Mouse (Mus musculus) liver, postnatal 0 days (tissue): ENCODE measurements around the gene Ssu72. TPM values are rescaled to one million over a fixed set of nuclear protein-coding genes. Genes with fewer than 3 reads are reported as not detected.
A peak's percentile ranks its signal among the peaks of the same experiment; 100 is the strongest.

Source experiments
- ATAC-seq: fragments of 200-750 bp; cut with Nextera tagmentation; 2 replicates; pipeline ENCODE4 v1.8.0; 2017; ENCODE audit warnings: mild to moderate bottlenecking, moderate library complexity
- DNase-seq: peaks from one replicate; pipeline ENCODE4 v3.0.0-alpha.2; 2016
- H3K27ac ChIP-seq: fragments of 300-500 bp; sonication (generic); 2 replicates; pipeline ENCODE4 v1.5.1; 2014; ENCODE audit warnings: antibody characterized with exemption, moderate library complexity, mild to moderate bottlenecking, low read depth
- H3K27me3 ChIP-seq: fragments of 300-500 bp; sonication (generic); 2 replicates; pipeline ENCODE4 v1.6.1; 2014; ENCODE audit warnings: low read length, control low read depth, mixed read lengths; ENCODE audit not compliant: insufficient read depth
- H3K36me3 ChIP-seq: fragments of 300-500 bp; sonication (generic); replicated peaks from 2 replicates; pipeline ENCODE4 v1.6.1; 2014; ENCODE audit warnings: mild to moderate bottlenecking, control low read depth, low read length, moderate library complexity, mixed read lengths; ENCODE audit not compliant: insufficient read depth
- H3K4me1 ChIP-seq: fragments of 300-500 bp; sonication (generic); 2 replicates; pipeline ENCODE4 v1.6.1; 2014; ENCODE audit warnings: antibody characterized with exemption, mild to moderate bottlenecking, control low read depth; ENCODE audit not compliant: insufficient read depth
- H3K4me2 ChIP-seq: fragments of 300-500 bp; sonication (generic); 2 replicates; pipeline ENCODE4 v1.6.1; 2014; ENCODE audit warnings: low read depth, mild to moderate bottlenecking, low read length, moderate library complexity, mixed read lengths
- H3K4me3 ChIP-seq: fragments of 300-500 bp; sonication (generic); 2 replicates; pipeline ENCODE4 v1.5.1; 2014; ENCODE audit warnings: low read depth, low read length
- H3K9ac ChIP-seq: fragments of 300-500 bp; sonication (generic); replicated peaks from 2 replicates; pipeline ENCODE4 v1.6.1; 2014; ENCODE audit warnings: mild to moderate bottlenecking, moderate library complexity
- H3K9me3 ChIP-seq: fragments of 300-500 bp; sonication (generic); 2 replicates; pipeline ENCODE4 v1.6.1; 2016; ENCODE audit warnings: mild to moderate bottlenecking, control low read depth, low read length, mixed read lengths
- CTCF ChIP-seq: sonication (generic); IDR thresholded peaks from 2 replicates; pipeline ENCODE4 v1.5.1; 2016; ENCODE audit warnings: antibody characterized with exemption, low read depth
- EP300 ChIP-seq: IDR thresholded peaks from 2 replicates; pipeline ENCODE4 v1.6.1; 2016; ENCODE audit warnings: antibody characterized with exemption, low read depth, mild to moderate bottlenecking
- WGBS: fragments of 180-500 bp; shearing (Covaris S2); extraction: QIAGEN DNeasy Blood & Tissue Kit; methylation state at CpG from one replicate; pipeline ENCODE4 v1.1.7; 2014; ENCODE audit not compliant: insufficient replicate concordance; 5-methylcytosine and 5-hydroxymethylcytosine counted together
- polyA plus RNA-seq: library from polyadenylated mRNA; unstranded; fragments of >200 nt; fragmentation: Nextera tagmentation; extraction: Ambion mirVana; gene quantifications from 2 replicates; pipeline ENCODE4 v1.2.1, GENCODE M21; 2015

The Ssu72 gene
- polyA plus RNA-seq, 1 experiment from 2014 or later = 66.6 TPM

DNA sequence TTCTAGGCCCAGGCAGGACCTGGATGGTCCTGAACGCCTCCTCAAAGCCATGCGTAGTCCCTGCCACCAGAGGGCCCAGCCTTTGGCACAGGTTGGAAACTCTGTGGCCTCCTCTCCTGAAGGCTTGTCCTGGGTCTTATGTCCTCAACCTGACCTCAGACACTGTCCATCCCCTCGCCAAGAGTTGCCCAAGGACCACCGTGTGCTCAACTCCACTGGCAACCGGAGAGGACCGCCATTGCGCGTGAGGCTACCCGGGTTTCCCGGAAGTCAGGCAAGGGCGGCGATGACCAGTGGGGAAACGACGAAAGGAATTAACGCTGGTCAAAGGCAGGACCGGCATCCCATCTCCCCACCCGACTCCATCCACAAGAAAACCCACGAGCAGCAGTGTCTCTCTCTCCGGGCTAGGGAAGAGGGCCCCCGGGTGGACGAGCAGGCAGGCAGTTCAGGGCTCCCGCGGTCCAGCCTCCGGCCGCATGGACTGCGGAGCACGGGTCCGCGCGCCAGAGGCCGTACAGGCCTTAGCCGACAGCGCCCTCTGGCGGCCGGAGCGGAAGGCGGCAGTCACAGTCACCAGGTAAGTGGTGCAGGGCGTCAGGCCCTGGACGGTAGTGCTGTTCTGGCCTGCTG lies 65.4 kb downstream of the Ssu72 start:
- Histone ChIP-seq H3K9ac (peak overlapping the region; percentile 78), H3K36me3 (no peaks in the 10 kb centered on the region), H3K27me3 (peaks cover 19% of the 10 kb centered on the region), H3K9me3 (no peaks in the 10 kb centered on the region), H3K4me3 (peak overlapping the region; percentile 62), H3K4me2 (peak overlapping the region; percentile 99), H3K4me1 (peaks cover 22% of the 10 kb centered on the region), H3K27ac (peak overlapping the region; percentile 68)
- DNase-seq (peak; percentile 92), ATAC-seq (peak; percentile 94)
- WGBS = 1% methylated on average over 39 of the region's 39 CpGs
- TF ChIP-seq EP300 (no peak), CTCF (peak; percentile 99)

DNA sequence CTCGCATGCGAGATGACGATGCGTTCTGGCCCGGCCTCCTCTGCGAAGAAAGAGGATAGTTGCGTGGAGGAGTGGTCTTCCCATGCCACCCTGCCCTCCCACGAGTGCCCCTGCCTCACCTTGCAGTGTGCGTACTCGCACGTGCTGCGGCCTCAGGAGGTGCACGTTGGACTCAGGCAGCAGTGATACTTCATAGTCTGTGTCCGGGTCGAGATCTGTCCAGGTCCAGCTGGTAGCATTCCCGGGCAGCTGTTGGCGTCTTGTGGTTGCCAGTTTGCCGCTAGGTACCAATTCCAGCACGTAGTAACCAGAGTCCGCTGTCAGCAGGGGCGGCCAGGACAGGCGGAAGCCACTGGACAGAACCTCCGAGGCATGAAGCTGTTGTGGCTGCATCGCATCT lies 66.0 kb downstream of the Ssu72 start:
- 50% methylated on average over 23 of the region's 24 CpGs for WGBS

DNA sequence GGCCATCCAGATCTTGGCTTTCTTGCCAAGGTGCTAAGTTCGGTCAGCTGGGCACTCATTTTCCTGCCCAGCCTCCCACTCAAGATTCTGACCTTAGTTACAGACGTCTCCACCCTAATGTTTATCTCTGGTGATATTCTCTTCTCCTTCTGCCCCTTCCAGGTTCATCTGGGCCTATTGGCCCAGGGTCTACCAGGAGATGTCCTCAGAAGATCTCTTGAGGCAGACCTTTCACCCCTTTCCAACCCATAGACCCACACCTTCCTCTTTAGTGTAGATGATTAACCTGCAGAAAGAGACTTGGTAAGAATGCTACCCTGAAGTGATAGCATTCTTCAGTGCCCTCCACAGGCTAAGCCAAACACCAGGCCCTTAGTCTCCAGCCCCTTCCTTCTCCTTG lies 67.1 kb downstream of the Ssu72 start:
- peaks cover 25% of the 10 kb centered on the region for H3K4me1 ChIP-seq
- H3K4me2 ChIP-seq = no peak overlapping the region
- WGBS = 60% methylated on average over 2 of the region's 2 CpGs
- TF ChIP-seq CTCF = no peak
- TF ChIP-seq EP300 = no peak
- no peak for DNase-seq
- ATAC-seq = no peak
- H3K36me3 ChIP-seq = no peaks in the 10 kb centered on the region
- H3K4me3 ChIP-seq = no peak overlapping the region
- no peak overlapping the region for H3K27ac ChIP-seq
- H3K9me3 ChIP-seq = no peaks in the 10 kb centered on the region
- peaks cover 24% of the 10 kb centered on the region for H3K27me3 ChIP-seq
- H3K9ac ChIP-seq = no peak overlapping the region

More for the DNA sequence above, 66.0 kb downstream of the Ssu72 start:
- DNase-seq (no peak), ATAC-seq (no peak)
- Histone ChIP-seq H3K9ac (peak overlapping the region; percentile 78), H3K4me1 (peaks cover 23% of the 10 kb centered on the region), H3K4me3 (peak overlapping the region; percentile 62), H3K4me2 (peak overlapping the region; percentile 99), H3K27ac (no peak overlapping the region), H3K36me3 (no peaks in the 10 kb centered on the region), H3K27me3 (peaks cover 21% of the 10 kb centered on the region), H3K9me3 (no peaks in the 10 kb centered on the region)
- no peak for TF ChIP-seq CTCF
- no peak for TF ChIP-seq EP300

DNA sequence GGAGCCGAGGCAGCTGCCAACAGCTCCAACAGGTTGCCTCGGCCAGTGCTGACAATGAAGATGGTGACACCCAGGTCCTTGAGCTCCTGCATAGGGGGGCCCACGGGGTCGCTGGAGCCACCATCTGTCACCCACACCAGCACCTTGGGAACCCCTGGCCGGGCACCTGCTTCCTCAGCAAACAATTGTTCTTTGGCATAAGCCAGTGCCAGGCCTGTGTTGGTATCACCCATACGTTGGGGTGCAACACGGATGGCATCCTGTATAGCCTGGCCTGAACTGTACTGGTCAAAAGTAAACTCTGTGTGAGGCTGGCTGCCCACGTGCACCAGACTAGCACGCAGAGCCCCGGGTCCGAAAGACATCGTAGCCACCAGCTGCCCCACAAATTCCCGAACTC lies 68.2 kb downstream of the Ssu72 start:
- no peak for ATAC-seq
- H3K4me1 ChIP-seq = peaks cover 27% of the 10 kb centered on the region

DNA sequence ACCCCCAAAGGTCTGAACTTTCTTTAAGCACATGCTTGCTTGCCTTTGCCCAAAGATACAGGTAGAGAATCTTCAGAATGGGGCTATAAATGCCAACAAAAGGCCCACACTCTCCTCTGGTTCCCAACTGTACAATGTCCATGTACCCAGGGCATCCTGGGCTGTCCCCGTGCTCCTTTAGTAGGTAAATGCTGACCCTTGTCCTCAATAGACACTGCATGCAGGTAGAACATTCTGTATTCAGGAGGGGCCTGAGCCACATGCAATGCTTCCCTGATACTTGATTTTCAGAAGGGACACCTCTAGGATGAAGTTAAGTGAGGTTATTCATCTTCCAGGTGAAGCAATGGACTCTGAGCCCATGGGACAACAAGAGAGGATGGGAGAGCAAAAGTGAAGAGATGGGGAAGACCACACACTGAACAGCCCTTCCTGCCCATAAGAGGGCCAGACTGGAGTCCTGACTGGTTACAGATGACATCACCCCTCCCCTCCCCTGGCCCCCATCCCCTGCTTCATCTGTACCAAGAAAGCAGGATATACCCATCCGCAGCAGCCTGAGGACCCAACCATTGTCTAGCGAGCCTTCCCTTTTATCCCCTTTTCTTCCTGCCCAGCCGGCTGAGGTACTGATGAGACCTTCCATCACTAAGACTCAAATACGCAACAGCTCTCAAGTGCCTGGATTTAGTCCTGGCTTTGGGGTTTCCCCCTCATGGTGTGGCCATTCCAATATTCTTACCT lies 68.9 kb downstream of the Ssu72 start:
- 43% methylated on average over 5 of the region's 5 CpGs for WGBS
- no peak for DNase-seq
- no peak for ATAC-seq
- no peak overlapping the region for H3K4me3 ChIP-seq
- H3K27ac ChIP-seq = no peak overlapping the region
- H3K9ac ChIP-seq = no peak overlapping the region
- no peaks in the 10 kb centered on the region for H3K9me3 ChIP-seq
- peaks cover 25% of the 10 kb centered on the region for H3K27me3 ChIP-seq
- peaks cover 29% of the 10 kb centered on the region for H3K4me1 ChIP-seq
- H3K4me2 ChIP-seq = peak overlapping the region; percentile 71
- H3K36me3 ChIP-seq = no peaks in the 10 kb centered on the region
- TF ChIP-seq CTCF (no peak), EP300 (no peak)

More for the DNA sequence above, 68.2 kb downstream of the Ssu72 start:
- Histone ChIP-seq H3K4me3 (no peak overlapping the region), H3K36me3 (no peaks in the 10 kb centered on the region), H3K4me2 (no peak overlapping the region), H3K27ac (no peak overlapping the region), H3K9ac (no peak overlapping the region), H3K27me3 (peaks cover 25% of the 10 kb centered on the region), H3K9me3 (no peaks in the 10 kb centered on the region)
- DNase-seq = no peak
- 75% methylated on average over 13 of the region's 13 CpGs for WGBS
- no peak for TF ChIP-seq CTCF
- no peak for TF ChIP-seq EP300

DNA sequence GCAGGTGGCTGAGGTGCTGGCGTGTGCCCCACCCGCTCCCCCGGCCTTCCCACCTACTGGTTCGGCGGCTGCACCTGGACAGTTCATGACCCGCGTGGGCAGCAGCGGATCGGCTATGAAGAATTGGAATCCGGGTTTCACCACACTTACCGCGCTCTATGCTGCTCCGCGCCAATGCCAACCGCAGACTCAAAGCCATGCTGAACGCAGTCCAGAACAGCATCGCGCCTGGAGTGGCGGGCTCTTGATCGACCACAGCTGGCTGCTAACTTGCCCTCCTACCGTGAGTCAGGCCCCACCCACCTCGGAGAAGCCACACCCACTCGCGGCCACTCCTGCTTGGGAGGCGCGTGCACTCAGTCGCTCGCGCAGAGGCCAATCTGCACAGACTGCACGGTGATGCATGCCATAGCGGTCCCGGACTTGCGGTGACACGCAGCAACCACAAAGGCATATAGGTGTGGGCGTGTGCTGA lies 69.7 kb downstream of the Ssu72 start, which contains the start of gene Vwa1:
Vwa1 (minus strand) TSS at position 419 of the 475 bp plus-strand sequence.
- no peak within 1 kb of the TSS for H3K9ac ChIP-seq
- DNase-seq (peak; percentile 91), ATAC-seq (peak; percentile 59)
- peaks cover 29% of the 10 kb centered on the region for H3K4me1 ChIP-seq
- no peaks in the 10 kb centered on the region for H3K9me3 ChIP-seq
- no peak for TF ChIP-seq EP300
- TF ChIP-seq CTCF = no peak
- under 1% methylated on average over 35 of the region's 35 CpGs for WGBS
- H3K4me3 ChIP-seq = peak within 1 kb of the TSS; percentile 36
- peaks cover 25% of the 10 kb centered on the region for H3K27me3 ChIP-seq
- H3K4me2 ChIP-seq = peak within 1 kb of the TSS; percentile 71
- H3K36me3 ChIP-seq = no peaks in the 10 kb centered on the region
- H3K27ac ChIP-seq = no peak within 1 kb of the TSS
